Mouse (Mus musculus) embryonic fibroblast, embryonic 13.5 days (primary cell): ENCODE measurements around the gene Pprc1.

Experiments
- CTCF ChIP-seq: IDR thresholded peaks from 2 replicates; pipeline ENCODE4 v1.5.1; 2011; ENCODE audit warnings: mild to moderate bottlenecking, control low read depth, low read length, moderate library complexity, borderline replicate concordance; ENCODE audit not compliant: insufficient read depth
- POLR2A ChIP-seq: IDR thresholded peaks from 2 replicates; pipeline ENCODE4 v1.6.1; 2011; ENCODE audit warnings: low read depth, mild to moderate bottlenecking, control low read depth, low read length, moderate library complexity

DNA sequence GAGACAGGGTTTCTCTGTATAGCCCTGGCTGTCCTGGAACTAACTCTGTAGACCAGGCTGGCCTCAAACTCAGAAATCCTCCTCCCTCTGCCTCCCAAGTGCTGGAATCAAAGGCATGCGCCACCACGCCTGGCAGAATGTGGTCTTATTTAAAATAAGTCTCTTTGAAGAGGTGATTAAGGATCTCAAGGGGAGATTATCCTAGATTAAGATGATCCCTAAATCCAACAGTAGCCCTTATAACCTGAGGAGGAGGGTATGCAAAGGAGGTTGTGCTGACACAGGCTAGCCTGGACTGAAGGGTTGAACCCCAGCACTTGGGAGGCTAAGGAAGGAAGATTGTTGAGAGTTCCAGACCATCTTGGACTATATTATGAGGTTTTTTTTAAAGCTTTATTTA is 28.7 kb upstream of the Pprc1 start:
- no peak for TF ChIP-seq POLR2A
- TF ChIP-seq CTCF = no peak
